Mouse (Mus musculus): ENCODE data around the gene Asl.
"Not testable (repeated sequence)": the region's sequence is repeated elsewhere in the genome, so short reads cannot be mapped to it uniquely, and the experiment has no call there.

DNA sequence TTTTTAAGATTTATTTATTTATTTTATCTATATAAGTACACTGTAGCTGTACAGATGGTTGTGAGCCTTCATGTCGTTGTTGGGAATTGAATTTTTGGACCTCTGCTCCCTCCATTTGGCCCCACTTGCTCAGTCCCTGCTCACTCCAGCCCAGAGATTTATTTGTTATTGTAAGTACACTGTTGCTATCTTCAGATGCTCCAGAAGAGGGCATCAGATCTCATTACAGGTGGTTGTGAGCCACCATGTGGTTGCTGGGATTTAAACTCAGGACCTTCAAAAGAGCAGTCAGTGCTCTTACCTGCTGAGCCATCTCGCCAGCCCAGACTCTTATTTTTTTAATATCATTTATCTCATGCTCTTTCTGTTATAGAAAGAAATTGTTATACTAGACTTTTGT lies 7.3 kb upstream of the Asl start:
- not testable (repeated sequence) for TF ChIP-seq POLR2A (IDR thresholded peaks at IDR 0.05; ENCODE audit: low read depth, low read length); CTCF (IDR thresholded peaks at IDR 0.05; ENCODE audit: borderline replicate concordance, insufficient read depth, low read length)

All from embryonic fibroblast, embryonic 13.5 days (primary cell).